Mouse (Mus musculus): ENCODE results near the gene Rbm15b.

The Rbm15b gene

GRCm38 (mm10) chr9:106886828-106887702, at the start of gene Rbm15b:
Rbm15b (minus strand) TSS chr9:106887428.
- DNase-seq (ENCODE audit: low spot score in 2 of 2): peak; percentile 98 to 99

DNA sequence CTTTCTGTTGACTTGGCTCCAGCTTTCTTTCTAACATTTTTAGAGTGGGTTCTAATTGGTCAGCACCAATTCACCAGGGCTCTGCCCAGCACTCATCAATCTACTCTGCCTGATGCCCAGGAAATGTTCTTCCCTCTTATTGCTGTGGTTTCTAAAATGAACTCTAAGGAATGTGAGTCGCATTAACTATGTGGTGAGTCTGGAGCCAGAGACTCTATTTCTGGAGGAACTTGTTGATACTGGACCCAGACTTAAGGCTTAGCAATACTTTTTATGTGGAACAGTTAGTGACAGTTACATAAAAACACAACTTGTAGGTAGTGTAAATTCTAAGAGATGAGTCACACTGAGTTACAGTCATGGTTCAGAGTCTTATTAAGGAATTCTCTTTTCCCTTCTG, 47.8 kb upstream of the Rbm15b start:
- DNase-seq (ENCODE audit: low spot score in 2 of 2): peak in 1 of 2 experiments; percentile 42

DNA sequence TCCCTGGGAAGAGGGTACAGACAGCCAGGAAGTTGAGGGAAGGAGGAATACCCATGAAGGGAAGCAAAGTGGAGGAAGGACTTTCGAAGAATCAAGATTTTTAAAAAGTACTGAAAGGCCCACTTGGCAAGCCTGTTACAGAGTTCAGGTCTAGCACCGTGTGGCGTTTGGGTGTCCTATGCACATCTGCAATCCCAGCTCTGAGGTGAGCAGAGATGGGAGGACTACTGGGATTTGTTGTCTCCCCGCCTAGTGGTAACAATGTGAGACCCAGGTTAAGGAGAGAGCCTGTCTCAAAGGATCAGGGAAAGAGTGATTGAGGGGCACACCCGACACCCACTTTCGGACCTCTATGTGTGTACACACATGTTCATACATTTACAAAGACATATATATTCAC, 27.6 kb upstream of the Rbm15b start:
- DNase-seq (ENCODE audit: low spot score in 2 of 2): no peak

- DNase-seq (ENCODE audit: low spot score in 2 of 2): no peak
These were observed 26.5 kb upstream of the Rbm15b start for GRCm38 (mm10) chr9:106913759-106914158.

DNA sequence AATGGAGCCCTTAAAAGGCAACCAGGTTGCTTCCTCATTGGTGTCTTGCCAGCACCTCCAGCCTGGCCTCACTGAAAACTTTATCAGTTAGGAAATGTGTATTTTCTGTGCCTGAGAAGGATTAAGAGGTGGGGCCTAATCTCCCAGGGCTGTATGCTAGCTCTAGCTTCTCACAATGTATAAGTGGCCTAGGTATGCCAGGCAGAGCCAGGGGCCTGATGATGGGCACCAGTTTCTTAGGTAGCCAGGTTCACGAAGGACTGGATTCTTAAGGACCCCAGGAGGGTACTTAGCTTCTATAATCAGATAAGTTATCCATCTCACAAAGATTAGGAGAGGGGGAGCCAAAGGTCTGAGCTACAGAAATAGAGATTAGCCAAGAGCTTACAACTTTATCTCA, 24.4 kb upstream of the Rbm15b start:
- DNase-seq (ENCODE audit: low spot score in 2 of 2): no peak

DNA sequence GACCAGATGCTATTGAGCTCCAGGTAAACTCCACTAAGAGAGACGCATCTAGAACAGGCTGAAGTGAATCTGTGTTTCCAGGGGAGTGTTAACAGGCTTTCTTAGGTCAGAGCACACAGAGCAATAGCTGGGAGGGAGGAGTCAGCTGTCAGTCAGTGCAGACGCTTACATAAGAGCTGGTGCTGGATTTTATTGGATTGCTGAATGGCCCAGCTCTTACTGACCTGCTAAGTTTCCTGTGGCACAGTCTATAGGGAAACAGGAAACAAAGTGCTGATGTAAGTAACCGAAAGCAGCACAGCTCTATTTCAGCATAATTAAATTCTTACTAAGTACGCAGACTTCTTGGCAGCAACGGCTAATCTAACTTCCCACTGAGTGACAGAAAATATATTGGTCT, 21.5 kb upstream of the Rbm15b start:
- no peak for DNase-seq (ENCODE audit: low spot score in 2 of 2)

DNA sequence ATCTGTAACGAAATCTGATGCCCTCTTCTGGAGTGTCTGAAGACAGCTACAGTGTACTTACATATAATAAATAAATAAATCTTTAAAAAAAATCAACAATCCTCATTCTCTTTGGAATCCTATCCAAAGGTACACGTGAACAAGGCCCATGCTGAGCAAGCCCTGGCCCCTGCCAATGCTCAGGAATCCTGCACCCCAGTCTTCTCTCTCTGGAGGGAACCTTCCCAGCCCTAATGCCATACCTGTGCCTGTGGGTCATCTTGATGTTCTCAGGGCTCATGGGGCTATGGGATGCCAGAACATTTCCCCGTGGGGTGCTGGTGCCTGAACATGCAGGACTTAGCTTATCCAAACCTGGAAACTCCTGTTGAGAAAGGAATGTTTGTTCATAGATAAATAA, 20.9 kb upstream of the Rbm15b start:
- no peak for DNase-seq (ENCODE audit: low spot score in 2 of 2)

DNA sequence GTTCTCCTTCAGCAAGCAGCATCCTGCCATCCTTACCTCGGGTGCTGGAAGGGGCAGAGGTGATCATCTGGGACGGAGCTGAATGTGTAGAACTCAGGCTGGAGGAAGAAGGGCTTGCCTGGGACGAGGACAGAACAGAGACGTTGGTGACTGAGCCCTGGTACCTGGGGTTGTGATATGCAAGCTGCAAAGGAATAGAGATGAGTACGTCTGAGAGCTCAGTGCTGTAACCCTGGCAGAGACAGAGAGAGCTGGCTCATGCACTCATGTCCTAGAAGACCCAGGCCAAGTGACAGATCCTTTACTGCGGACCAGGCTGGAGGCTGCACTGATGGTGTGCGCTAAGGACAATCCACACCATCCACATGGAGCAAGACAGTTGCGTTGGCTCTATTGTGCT, 19.4 kb upstream of the Rbm15b start:
- DNase-seq (ENCODE audit: low spot score in 2 of 2): no peak

GRCm38 (mm10) chr9:106903791-106904134, 16.5 kb upstream of the Rbm15b start:
- DNase-seq (ENCODE audit: low spot score in 2 of 2): no peak

- no peak for DNase-seq (ENCODE audit: low spot score in 2 of 2)
These were observed 16.0 kb upstream of the Rbm15b start for GRCm38 (mm10) chr9:106903099-106903790.

DNA sequence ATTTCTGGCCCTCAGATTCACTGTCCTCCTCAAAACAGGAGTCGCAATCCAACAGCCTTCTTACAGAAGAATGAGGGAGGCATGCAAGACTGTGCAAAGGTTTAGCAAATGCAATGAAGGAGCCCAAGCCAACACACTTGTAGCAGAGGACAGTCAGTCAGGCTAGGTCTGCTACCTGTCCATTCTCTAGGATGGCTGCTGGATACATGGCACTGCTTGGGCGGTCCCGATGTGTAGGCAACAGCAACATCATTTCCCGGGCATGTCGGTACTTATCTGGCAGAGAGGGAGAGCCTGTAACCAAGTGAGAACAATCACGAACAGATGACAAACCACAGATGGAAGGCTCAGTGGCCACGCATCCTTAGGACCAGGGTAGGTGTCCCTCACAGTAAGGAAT, 14.4 kb upstream of the Rbm15b start:
- DNase-seq (ENCODE audit: low spot score in 2 of 2): no peak

GRCm38 (mm10) chr9:106898901-106899300, 11.7 kb upstream of the Rbm15b start:
- no peak for DNase-seq (ENCODE audit: low spot score in 2 of 2)

DNA sequence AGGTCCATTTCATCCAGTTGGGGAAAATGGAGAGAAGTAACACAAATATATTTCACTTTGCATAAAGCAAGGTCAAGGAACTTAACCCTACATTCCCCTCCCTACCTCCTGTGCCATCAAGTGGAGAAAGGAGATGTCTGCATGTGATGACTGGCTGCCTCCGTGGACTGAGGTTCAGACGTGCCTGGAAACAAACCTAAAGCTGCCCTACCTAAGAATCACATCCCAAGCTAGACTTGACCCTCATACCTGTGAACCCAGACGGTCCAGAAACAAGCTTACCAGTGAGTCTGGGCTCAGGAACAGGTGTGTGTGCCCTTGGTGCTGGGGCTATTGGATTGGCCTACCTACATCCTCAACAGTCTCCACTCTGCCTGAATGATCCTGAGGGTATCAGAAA, 6.1 kb upstream of the Rbm15b start:
- no peak for DNase-seq (ENCODE audit: low spot score in 2 of 2)

DNA sequence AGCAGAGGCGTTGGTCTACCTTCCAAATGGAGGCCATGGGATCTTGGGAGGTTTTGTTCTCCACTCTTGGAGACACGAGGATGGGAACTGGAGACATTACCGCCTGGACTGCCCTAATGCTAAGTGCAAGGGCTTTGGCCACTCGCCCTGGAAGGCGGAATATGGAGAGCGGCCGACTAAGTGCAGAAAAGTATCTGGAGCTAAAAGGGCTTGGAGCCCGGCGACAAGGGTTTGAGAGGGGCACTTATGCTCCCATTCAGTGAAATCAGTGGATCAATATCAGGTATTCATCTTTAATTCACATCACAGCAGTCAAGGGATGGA, 5.3 kb upstream of the Rbm15b start:
- DNase-seq (ENCODE audit: low spot score in 2 of 2): no peak

GRCm38 (mm10) chr9:106891829-106892551, 4.8 kb upstream of the Rbm15b start, which contains the start of gene Manf:
Manf (minus strand) TSS chr9:106891979.
- peak; percentile 99 for DNase-seq (ENCODE audit: low spot score in 2 of 2)

- DNase-seq (ENCODE audit: low spot score in 2 of 2): no peak
These were observed 4.1 kb upstream of the Rbm15b start for GRCm38 (mm10) chr9:106891341-106891741.

GRCm38 (mm10) chr9:106890496-106891240, 3.4 kb upstream of the Rbm15b start:
- no peak for DNase-seq (ENCODE audit: low spot score in 2 of 2)

- DNase-seq (ENCODE audit: low spot score in 2 of 2): no peak
These were observed 2.1 kb upstream of the Rbm15b start for GRCm38 (mm10) chr9:106889321-106889720.

- no peak for DNase-seq (ENCODE audit: low spot score in 2 of 2)
These were observed 1.1 kb upstream of the Rbm15b start for GRCm38 (mm10) chr9:106888346-106888745.

- DNase-seq (ENCODE audit: low spot score in 2 of 2): peak in 1 of 2 experiments; percentile 44
These were observed 1.1 kb downstream of the Rbm15b start for GRCm38 (mm10) chr9:106885901-106886731.
